Mouse (Mus musculus) kidney, adult 9 months (tissue): Measurements from ENCODE around the gene Arid3c.
"Not testable (repeated sequence)": the region's sequence is repeated elsewhere in the genome, so short reads cannot be mapped to it uniquely, and the experiment has no call there.

ENCODE experiments used
- DNase-seq: peaks from one replicate; pipeline ENCODE4 v3.0.0; 2022

The Arid3c gene

GRCm38 (mm10) chr4:41731052-41731765 is at the start of gene Arid3c:
Gene Arid3c, minus strand, starts transcription at chr4:41731142.
- DNase-seq: no peak

- not testable (repeated sequence) for DNase-seq
These were observed 44.9 kb upstream of the Arid3c start for GRCm38 (mm10) chr4:41775840-41776239.

GRCm38 (mm10) chr4:41774506-41774905 is 43.6 kb upstream of the Arid3c start:
- not testable (repeated sequence) for DNase-seq

GRCm38 (mm10) chr4:41774002-41774401 is 43.1 kb upstream of the Arid3c start, which contains the start of gene Ccl27a:
Gene Ccl27a, minus strand, starts transcription at chr4:41774247.
- DNase-seq: peak; percentile 94

- DNase-seq: peak; percentile 88
These were observed 42.6 kb upstream of the Arid3c start for GRCm38 (mm10) chr4:41773502-41773901.

- DNase-seq: not testable (repeated sequence)
These were observed 42.0 kb upstream of the Arid3c start for GRCm38 (mm10) chr4:41772946-41773345.

GRCm38 (mm10) chr4:41767301-41767700 is 36.4 kb upstream of the Arid3c start:
- not testable (repeated sequence) for DNase-seq

GRCm38 (mm10) chr4:41763176-41763575 is 32.2 kb upstream of the Arid3c start:
- not testable (repeated sequence) for DNase-seq

GRCm38 (mm10) chr4:41762688-41763114 is 31.8 kb upstream of the Arid3c start:
- DNase-seq: not testable (repeated sequence)

GRCm38 (mm10) chr4:41762099-41762687 is 31.3 kb upstream of the Arid3c start:
- no peak for DNase-seq

- DNase-seq: no peak
These were observed 30.7 kb upstream of the Arid3c start for GRCm38 (mm10) chr4:41761680-41762079.

- DNase-seq: no peak
These were observed 30.0 kb upstream of the Arid3c start for GRCm38 (mm10) chr4:41760911-41761310.

GRCm38 (mm10) chr4:41760288-41760721 is 29.4 kb upstream of the Arid3c start:
- DNase-seq: peak; percentile 98

- peak; percentile 49 for DNase-seq
These were observed 28.8 kb upstream of the Arid3c start for GRCm38 (mm10) chr4:41759656-41760287.

GRCm38 (mm10) chr4:41759206-41759605 is 28.3 kb upstream of the Arid3c start:
- DNase-seq: peak; percentile 91

GRCm38 (mm10) chr4:41758701-41759100 is 27.8 kb upstream of the Arid3c start:
- no peak for DNase-seq

- DNase-seq: peak; percentile 77
These were observed 27.1 kb upstream of the Arid3c start for GRCm38 (mm10) chr4:41758021-41758420.

- peak; percentile 59 for DNase-seq
These were observed 26.4 kb upstream of the Arid3c start for GRCm38 (mm10) chr4:41757321-41757720.

GRCm38 (mm10) chr4:41756440-41756839 is 25.5 kb upstream of the Arid3c start:
- DNase-seq: no peak

GRCm38 (mm10) chr4:41755338-41756305 is 24.7 kb upstream of the Arid3c start, which contains the start of gene Sigmar1:
Gene Sigmar1, minus strand, starts transcription at chr4:41756157.
- DNase-seq: peak; percentile 93

GRCm38 (mm10) chr4:41754797-41755337 is 23.9 kb upstream of the Arid3c start, which contains the start of gene Galt:
Gene Galt, plus strand, starts transcription at chr4:41755228.
- DNase-seq: no peak

- DNase-seq: no peak
These were observed 14.1 kb upstream of the Arid3c start for GRCm38 (mm10) chr4:41745021-41745420.
